Mouse (Mus musculus): ENCODE results near the gene Caprin1.

DNA sequence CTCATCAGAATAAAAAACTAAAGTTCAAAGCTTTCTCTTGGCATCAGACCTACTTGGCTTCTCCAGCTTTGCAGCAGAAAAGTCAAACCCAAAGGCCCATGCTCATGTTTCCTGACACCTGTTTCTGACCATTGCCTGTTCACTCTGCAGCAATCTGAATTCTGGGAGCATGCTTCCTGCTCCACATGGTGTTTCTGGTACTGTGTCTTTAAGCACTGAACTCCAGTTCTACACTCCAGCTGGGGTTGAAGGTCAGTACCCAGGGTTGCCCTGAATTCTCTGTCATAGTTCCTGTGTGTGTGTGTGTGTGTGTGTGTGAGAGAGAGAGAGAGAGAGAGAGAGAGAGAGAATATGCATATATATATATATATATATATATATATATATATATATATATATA is 11.0 kb upstream of the Caprin1 start:
- no peak for TF ChIP-seq POLR2A (IDR thresholded peaks at IDR 0.05; ENCODE audit: extremely low read depth, insufficient read depth, low read length)
- TF ChIP-seq CTCF (IDR thresholded peaks at IDR 0.05; ENCODE audit: low read depth, low read length), result no peak
